Mouse (Mus musculus) erythroblast, embryonic 14.5 days (primary cell): ENCODE data around the gene Lekr1.

Source experiments
- GATA1 ChIP-seq: IDR thresholded peaks from 2 replicates; pipeline ENCODE4 v1.6.1; 2012; ENCODE audit warnings: low read length, inconsistent platforms, mixed read lengths
- TAL1 ChIP-seq: IDR thresholded peaks from 3 replicates; pipeline ENCODE4 v1.6.1; 2012; ENCODE audit warnings: low read length, inconsistent platforms, mixed read lengths

GRCm38 (mm10) chr3:65819841-65820240 is 153.8 kb downstream of the Lekr1 start:
- TF ChIP-seq TAL1, result no peak
- TF ChIP-seq GATA1, result no peak
